Mouse (Mus musculus): ENCODE results near the gene Fdx1. TPM values are rescaled to one million over a fixed set of nuclear protein-coding genes. Genes with fewer than 3 reads are reported as not detected.
A peak's percentile ranks its signal among the peaks of the same experiment; 100 is the strongest.

The Fdx1 gene
- polyA plus RNA-seq, 1 experiment from 2014 or later: 66.9 TPM

GRCm38 (mm10) chr9:51922756-51923155 is 40.6 kb downstream of the Fdx1 start:
- H3K27ac ChIP-seq: no peak overlapping the region
- 90% methylated on average over 2 of the region's 2 CpGs for WGBS

GRCm38 (mm10) chr9:51915580-51915979 is 47.8 kb downstream of the Fdx1 start:
- WGBS: 90% methylated on average over 1 of the region's 1 CpGs
- DNase-seq (ENCODE audit: low spot score): no peak
- H3K36me3 ChIP-seq: no peaks in the 10 kb centered on the region

More at GRCm38 (mm10) chr9:51922756-51923155, 40.6 kb downstream of the Fdx1 start:
- Histone ChIP-seq H3K27me3 (ENCODE audit: low read depth, poor library complexity, severe bottlenecking) (no peaks in the 10 kb centered on the region), H3K36me3 (no peaks in the 10 kb centered on the region), H3K4me3 (no peak overlapping the region), H3K4me1 (peaks cover 6% of the 10 kb centered on the region), H3K9me3 (replicated peaks) (no peaks in the 10 kb centered on the region)
- no peak for DNase-seq (ENCODE audit: low spot score)

DNA sequence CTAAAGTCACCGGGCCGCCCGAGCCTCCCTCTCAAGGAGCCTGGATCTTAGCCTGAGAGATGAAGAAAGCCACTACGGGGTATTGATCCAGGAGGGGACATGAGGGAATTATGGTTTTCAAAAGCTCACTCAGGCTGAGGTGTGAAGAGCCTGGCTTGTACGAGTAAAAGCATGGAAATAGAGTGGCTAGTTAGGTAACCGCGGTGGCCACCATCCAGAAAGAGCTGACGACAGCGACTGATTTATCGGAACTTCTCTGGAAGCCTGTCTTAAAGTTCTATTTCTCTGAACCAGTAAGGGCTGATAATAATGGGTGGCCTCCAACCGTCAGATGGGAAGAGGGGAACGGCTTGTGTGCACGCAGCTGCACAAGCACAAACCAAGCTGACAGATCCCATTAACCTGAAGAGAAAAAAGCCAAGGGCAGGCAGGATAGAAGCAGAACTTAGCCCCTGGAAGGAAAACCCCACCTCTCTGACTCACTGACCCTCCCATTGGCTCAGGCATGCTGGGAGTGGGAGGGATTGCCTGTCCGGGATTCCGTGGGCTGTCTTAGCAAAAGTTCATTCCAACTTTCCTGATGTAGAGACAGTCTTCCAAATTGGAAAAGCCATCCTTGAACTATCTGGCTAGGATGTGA is 48.8 kb downstream of the Fdx1 start:
- Histone ChIP-seq H3K9me3 (replicated peaks) (no peaks in the 10 kb centered on the region), H3K36me3 (no peaks in the 10 kb centered on the region), H3K4me3 (no peak overlapping the region), H3K27ac (no peak overlapping the region), H3K4me1 (no peaks in the 10 kb centered on the region), H3K27me3 (ENCODE audit: low read depth, poor library complexity, severe bottlenecking) (no peaks in the 10 kb centered on the region)
- no peak for DNase-seq (ENCODE audit: low spot score)
- 84% methylated on average over 15 of the region's 15 CpGs for WGBS

More at GRCm38 (mm10) chr9:51915580-51915979, 47.8 kb downstream of the Fdx1 start:
- no peaks in the 10 kb centered on the region for H3K9me3 ChIP-seq (replicated peaks)
- H3K4me3 ChIP-seq: no peak overlapping the region
- no peak overlapping the region for H3K27ac ChIP-seq
- no peaks in the 10 kb centered on the region for H3K27me3 ChIP-seq (ENCODE audit: low read depth, poor library complexity, severe bottlenecking)
- H3K4me1 ChIP-seq: no peaks in the 10 kb centered on the region

- 20% methylated on average over 2 of the region's 2 CpGs for WGBS
- Histone ChIP-seq H3K4me3 (no peak overlapping the region), H3K9me3 (replicated peaks) (no peaks in the 10 kb centered on the region), H3K27ac (no peak overlapping the region), H3K36me3 (no peaks in the 10 kb centered on the region), H3K27me3 (ENCODE audit: low read depth, poor library complexity, severe bottlenecking) (no peaks in the 10 kb centered on the region), H3K4me1 (no peaks in the 10 kb centered on the region)
- peak; percentile 77 for DNase-seq (ENCODE audit: low spot score)
These were observed 54.5 kb downstream of the Fdx1 start for GRCm38 (mm10) chr9:51908838-51909237.

- Histone ChIP-seq H3K27me3 (ENCODE audit: low read depth, poor library complexity, severe bottlenecking) (no peaks in the 10 kb centered on the region), H3K27ac (no peak overlapping the region), H3K9me3 (replicated peaks) (no peaks in the 10 kb centered on the region), H3K36me3 (no peaks in the 10 kb centered on the region), H3K4me3 (no peak overlapping the region), H3K4me1 (no peaks in the 10 kb centered on the region)
- no peak for DNase-seq (ENCODE audit: low spot score)
- 84% methylated on average over 3 of the region's 3 CpGs for WGBS
These were observed 55.1 kb downstream of the Fdx1 start for GRCm38 (mm10) chr9:51908255-51908654.

GRCm38 (mm10) chr9:51906938-51907337 is 56.4 kb downstream of the Fdx1 start:
- Histone ChIP-seq H3K36me3 (no peaks in the 10 kb centered on the region), H3K27me3 (ENCODE audit: low read depth, poor library complexity, severe bottlenecking) (no peaks in the 10 kb centered on the region), H3K4me3 (no peak overlapping the region), H3K9me3 (replicated peaks) (no peaks in the 10 kb centered on the region), H3K4me1 (no peaks in the 10 kb centered on the region), H3K27ac (no peak overlapping the region)
- 92% methylated on average over 8 of the region's 8 CpGs for WGBS
- DNase-seq (ENCODE audit: low spot score): no peak

Other genes with a start within 250 kb of the Fdx1 start
- gene Arhgap20, start 198.2 kb downstream of the Fdx1 start, polyA plus RNA-seq (2016; fragmentation: Nextera tagmentation; extraction: Ambion mirVana): 0.28 and 0.63 TPM in 2 replicates
- gene Rdx, start 83.6 kb upstream of the Fdx1 start, polyA plus RNA-seq (2016; fragmentation: Nextera tagmentation; extraction: Ambion mirVana): 118 and 132 TPM in 2 replicates
- 2.2 and 2.5 TPM in 2 replicates for gene Zc3h12c, start 205.0 kb upstream of the Fdx1 start, polyA plus RNA-seq (2016; fragmentation: Nextera tagmentation; extraction: Ambion mirVana)